Mouse (Mus musculus) myocyte (in vitro differentiated cells): ENCODE data around the gene Limch1. TPM values are rescaled to one million over a fixed set of nuclear protein-coding genes. Genes with fewer than 3 reads are reported as not detected.

Source experiments
- H3K27me3 ChIP-seq: one replicate; pipeline ENCODE4 v1.6.1; 2011; ENCODE audit not compliant: control insufficient read depth, insufficient read depth, insufficient read length
- H3K36me3 ChIP-seq: one replicate; pipeline ENCODE4 v1.6.1; 2011; ENCODE audit not compliant: control insufficient read depth, insufficient read depth
- H3K4me2 ChIP-seq: one replicate; pipeline ENCODE4 v1.6.1; 2011; ENCODE audit warnings: low read depth, control low read depth
- H3K4me3 ChIP-seq: one replicate; pipeline ENCODE4 v1.5.1; 2011; ENCODE audit warnings: mild to moderate bottlenecking, control low read depth, moderate library complexity
- H3K79me2 ChIP-seq: one replicate; pipeline ENCODE4 v1.6.1; 2011; ENCODE audit not compliant: control insufficient read depth, insufficient read depth
- H3ac ChIP-seq: one replicate; pipeline ENCODE4 v1.6.1; 2011; ENCODE audit not compliant: control insufficient read depth, insufficient read length
- CEBPB ChIP-seq: IDR thresholded peaks from 2 replicates; pipeline ENCODE4 v1.6.1; 2011; ENCODE audit warnings: mild to moderate bottlenecking, moderate library complexity; ENCODE audit not compliant: poor library complexity, insufficient read depth, severe bottlenecking
- E2F4 ChIP-seq: IDR thresholded peaks from one replicate; pipeline ENCODE4 v1.6.1; 2011; ENCODE audit warnings: mild to moderate bottlenecking, control low read depth, moderate library complexity; ENCODE audit not compliant: insufficient read depth
- MAX ChIP-seq: IDR thresholded peaks from one replicate; pipeline ENCODE4 v1.6.1; 2011; ENCODE audit warnings: low read depth, mild to moderate bottlenecking, control low read depth
- MYOD1 ChIP-seq, 3 experiments: IDR thresholded peaks; one replicate each; pipeline ENCODE4 v1.6.1; 2011; ENCODE audit warnings: control low read depth in 2 of 3, low read depth in 2 of 3, mild to moderate bottlenecking in 2 of 3, moderate library complexity in 1 of 3; ENCODE audit not compliant: insufficient read length in 2 of 3, control insufficient read depth in 1 of 3
- MYOG ChIP-seq, 3 experiments: IDR thresholded peaks; one replicate each; pipeline ENCODE4 v1.6.1; 2011; ENCODE audit warnings: control low read depth in 2 of 3, low read depth in 2 of 3, mild to moderate bottlenecking in 2 of 3; ENCODE audit not compliant: insufficient read length in 2 of 3, control insufficient read depth in 1 of 3, insufficient read depth in 1 of 3
- POLR2A ChIP-seq: IDR thresholded peaks from one replicate; pipeline ENCODE4 v1.6.1; 2011; ENCODE audit warnings: low read depth, mild to moderate bottlenecking, control low read depth, moderate library complexity; ENCODE audit not compliant: insufficient read length
- POLR2AphosphoS2 ChIP-seq: IDR thresholded peaks from one replicate; pipeline ENCODE4 v1.6.1; 2011; ENCODE audit warnings: low read depth, control low read depth; ENCODE audit not compliant: insufficient read length
- REST ChIP-seq: IDR thresholded peaks from one replicate; pipeline ENCODE4 v1.6.1; 2011; ENCODE audit warnings: mild to moderate bottlenecking, control low read depth, moderate library complexity; ENCODE audit not compliant: insufficient read depth, insufficient read length
- SRF ChIP-seq: IDR thresholded peaks from one replicate; pipeline ENCODE4 v1.6.1; 2011; ENCODE audit warnings: low read depth; ENCODE audit not compliant: control insufficient read depth, insufficient read length
- TCF12 ChIP-seq: IDR thresholded peaks from one replicate; pipeline ENCODE4 v1.6.1; 2011; ENCODE audit warnings: mild to moderate bottlenecking, control low read depth; ENCODE audit not compliant: poor library complexity, insufficient read depth, severe bottlenecking
- TCF3 ChIP-seq: IDR thresholded peaks from one replicate; pipeline ENCODE4 v1.6.1; 2011; ENCODE audit warnings: low read depth, control low read depth; ENCODE audit not compliant: insufficient read length
- USF1 ChIP-seq: IDR thresholded peaks from one replicate; pipeline ENCODE4 v1.6.1; 2011; ENCODE audit warnings: low read depth, mild to moderate bottlenecking, control low read depth, moderate library complexity
- polyA plus RNA-seq: library from polyadenylated mRNA; unstranded; fragments of >200 nt; fragmentation: generic; extraction: Trizol; gene quantifications from one replicate; pipeline ENCODE4 v1.2.1, GENCODE M21; 2012; ENCODE audit warnings: missing spikeins

Gene Limch1
- polyA plus RNA-seq, 1 experiment, result 0.79 TPM

DNA sequence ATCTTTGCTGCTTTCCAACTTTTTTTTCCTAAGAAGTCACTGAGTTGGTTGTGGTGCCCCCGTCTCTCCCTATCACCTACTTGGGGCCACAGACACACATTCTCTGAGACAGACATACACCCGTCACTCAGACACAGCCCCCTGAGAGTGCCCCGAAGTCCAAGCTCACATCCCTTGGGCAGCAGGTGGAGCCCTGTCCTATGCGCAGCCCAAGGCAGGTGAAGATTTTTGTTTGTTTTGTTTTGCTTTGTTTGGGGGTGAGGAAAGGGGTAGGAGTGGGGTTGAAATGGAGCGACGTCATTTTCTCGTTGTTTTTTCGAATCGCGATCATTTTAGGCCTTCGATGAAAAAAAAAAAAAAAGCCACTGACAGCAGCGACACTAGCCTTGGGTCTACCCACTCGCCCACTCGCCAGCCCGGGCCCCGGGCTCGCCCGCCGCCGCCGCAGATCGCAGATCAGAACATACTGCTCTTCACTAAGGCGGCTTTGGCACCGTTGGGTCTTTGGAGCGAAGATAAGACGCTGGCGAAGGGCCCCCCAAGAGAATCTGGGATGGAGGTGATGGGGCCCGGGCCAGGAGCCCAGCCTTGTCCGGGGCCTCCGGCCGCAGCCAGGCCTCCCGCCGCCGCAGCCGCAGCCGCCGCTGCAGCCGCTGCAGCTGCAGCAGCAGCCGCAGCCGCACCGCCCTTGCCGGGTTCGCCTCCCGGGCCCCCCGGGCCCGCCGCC, 350.2 kb downstream of the Limch1 start:
- H3K36me3 ChIP-seq, result no peaks in the 10 kb centered on the region
- H3K79me2 ChIP-seq, result no peaks in the 10 kb centered on the region
- no peak for TF ChIP-seq CEBPB
- TF ChIP-seq POLR2A, result no peak
- no peak for TF ChIP-seq E2F4
- no peak for TF ChIP-seq TCF3
- no peak overlapping the region for H3K4me3 ChIP-seq
- no peak overlapping the region for H3K4me2 ChIP-seq
- peaks cover 27% of the 10 kb centered on the region for H3K27me3 ChIP-seq
- H3ac ChIP-seq, result no peak overlapping the region

DNA sequence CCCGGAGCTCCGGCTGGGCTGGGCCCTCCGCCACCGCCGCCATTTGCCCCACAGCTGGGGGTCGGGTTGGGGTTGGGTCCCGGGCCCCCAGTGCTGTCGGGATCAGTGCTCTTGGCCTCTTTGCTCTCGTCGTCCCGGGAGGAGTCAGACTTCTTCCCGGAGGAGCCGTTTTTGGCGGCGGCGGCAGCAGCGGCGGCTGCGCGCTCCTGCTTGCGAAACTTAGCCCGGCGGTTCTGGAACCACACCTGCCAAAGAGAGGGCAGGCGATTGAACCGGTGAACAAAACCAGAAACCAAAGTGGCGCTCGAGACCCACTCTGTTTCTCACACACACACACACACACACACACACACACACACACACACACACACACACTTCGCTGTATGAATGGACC, 350.7 kb downstream of the Limch1 start:
- TF ChIP-seq USF1 (no peak), MYOG (IDR thresholded peaks at IDR 0.05; ENCODE audit: control insufficient read depth in 1 of 3, insufficient read depth in 1 of 3, insufficient read length in 2 of 3, low read depth in 2 of 3) (no peak), E2F4 (no peak), TCF12 (no peak), MAX (no peak)
- H3ac ChIP-seq, result no peak overlapping the region
- no peak overlapping the region for H3K4me3 ChIP-seq
- no peak overlapping the region for H3K4me2 ChIP-seq
- peaks cover 32% of the 10 kb centered on the region for H3K27me3 ChIP-seq
- H3K79me2 ChIP-seq, result no peaks in the 10 kb centered on the region
- H3K36me3 ChIP-seq, result no peaks in the 10 kb centered on the region

DNA sequence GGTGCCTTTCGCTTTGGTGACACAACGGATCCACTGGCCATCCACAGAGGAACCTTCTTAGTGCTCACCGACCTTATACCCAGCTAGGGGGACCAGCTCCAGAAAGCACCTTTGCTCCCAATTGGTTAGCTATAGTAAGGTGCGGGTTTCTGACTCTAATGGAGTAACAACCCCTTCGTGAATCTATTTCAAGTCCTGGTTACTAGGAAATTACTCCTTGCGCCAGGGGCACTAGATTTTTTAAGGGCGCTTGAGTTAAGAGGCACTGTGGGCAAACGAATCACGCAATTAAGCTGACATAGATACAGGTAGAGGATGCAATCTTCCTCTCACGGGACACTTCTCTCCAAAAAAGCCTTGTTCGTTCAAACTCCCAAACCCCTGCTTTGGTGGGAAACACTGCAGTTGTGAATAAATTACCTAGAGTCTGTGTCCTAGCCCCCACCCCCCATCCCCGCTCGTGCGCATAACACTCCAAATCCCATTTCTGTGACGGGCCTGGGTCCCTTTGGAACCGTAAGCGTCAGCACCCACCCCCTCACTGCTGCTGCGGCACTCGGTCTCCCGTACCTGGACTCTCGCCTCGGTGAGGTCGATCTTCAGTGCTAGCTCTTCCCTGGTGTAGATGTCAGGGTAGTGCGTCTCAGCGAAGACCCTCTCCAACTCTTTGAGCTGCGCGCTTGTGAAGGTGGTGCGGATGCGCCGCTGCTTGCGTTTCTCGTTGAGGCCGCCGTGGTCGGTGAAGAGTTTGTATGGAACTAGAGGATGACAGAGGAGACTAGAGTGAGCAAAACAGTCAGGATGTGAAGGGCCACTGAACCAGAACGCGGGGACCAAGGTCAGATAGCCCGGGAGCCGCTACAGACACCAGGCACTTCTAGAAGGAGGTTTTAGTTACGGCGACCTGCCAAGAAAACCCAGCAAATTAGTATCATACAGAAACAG, 351.8 kb downstream of the Limch1 start:
- Histone ChIP-seq H3K27me3 (peaks cover 40% of the 10 kb centered on the region), H3ac (no peak overlapping the region), H3K36me3 (no peaks in the 10 kb centered on the region), H3K4me2 (no peak overlapping the region), H3K4me3 (no peak overlapping the region), H3K79me2 (no peaks in the 10 kb centered on the region)
- TF ChIP-seq REST (no peak), TCF3 (no peak), MYOG (IDR thresholded peaks at IDR 0.05; ENCODE audit: control insufficient read depth in 1 of 3, insufficient read depth in 1 of 3, insufficient read length in 2 of 3, low read depth in 2 of 3) (no peak), MAX (no peak), TCF12 (no peak), USF1 (no peak), POLR2A (no peak), E2F4 (no peak), POLR2AphosphoS2 (no peak), MYOD1 (IDR thresholded peaks at IDR 0.05; ENCODE audit: control insufficient read depth in 1 of 3, insufficient read length in 2 of 3, low read depth in 2 of 3) (no peak)

DNA sequence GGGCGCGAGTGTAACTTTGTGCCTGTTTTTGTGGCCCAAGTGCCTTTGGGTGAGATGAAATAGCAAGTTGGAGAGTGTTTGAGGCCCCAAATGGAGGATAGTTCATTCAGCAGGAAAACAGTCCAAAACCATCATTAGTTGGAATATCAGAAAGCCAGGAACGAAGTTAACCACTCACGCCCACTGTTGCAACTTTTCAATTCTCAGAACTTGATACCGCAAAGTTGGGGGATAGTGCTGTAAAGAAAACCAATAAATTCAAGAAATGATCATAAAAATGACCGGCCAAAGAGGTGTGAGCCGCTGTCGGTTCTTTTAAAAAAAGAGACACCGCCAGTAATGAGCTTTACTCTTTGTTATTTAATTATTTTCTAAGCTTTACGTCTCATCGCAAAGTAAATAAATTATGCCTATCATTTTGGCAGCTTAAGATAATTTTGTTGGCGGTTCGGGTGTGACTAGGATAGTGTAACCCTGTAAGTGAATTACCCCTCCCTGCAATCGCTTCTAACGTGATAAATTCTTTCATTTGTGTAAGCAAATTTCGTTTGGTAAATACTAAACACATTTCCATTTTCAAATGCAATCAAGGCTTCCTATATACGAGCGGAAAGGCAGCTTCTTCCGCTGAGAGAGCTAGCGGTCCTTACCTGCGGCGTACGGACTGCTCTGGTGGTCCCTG, 352.6 kb downstream of the Limch1 start:
- H3K79me2 ChIP-seq, result no peaks in the 10 kb centered on the region
- no peaks in the 10 kb centered on the region for H3K36me3 ChIP-seq
- H3K4me2 ChIP-seq, result no peak overlapping the region
- peaks cover 40% of the 10 kb centered on the region for H3K27me3 ChIP-seq
- H3ac ChIP-seq, result no peak overlapping the region
- no peak for TF ChIP-seq MAX
- no peak for TF ChIP-seq REST
- no peak for TF ChIP-seq SRF
- TF ChIP-seq USF1, result no peak
- TF ChIP-seq POLR2A, result no peak
- TF ChIP-seq MYOG (IDR thresholded peaks at IDR 0.05; ENCODE audit: control insufficient read depth in 1 of 3, insufficient read depth in 1 of 3, insufficient read length in 2 of 3, low read depth in 2 of 3), result no peak
- no peak for TF ChIP-seq TCF3
- TF ChIP-seq POLR2AphosphoS2, result no peak
- TF ChIP-seq MYOD1 (IDR thresholded peaks at IDR 0.05; ENCODE audit: control insufficient read depth in 1 of 3, insufficient read length in 2 of 3, low read depth in 2 of 3), result no peak
- no peak for TF ChIP-seq CEBPB
- TF ChIP-seq TCF12, result no peak
- TF ChIP-seq E2F4, result no peak
- no peak overlapping the region for H3K4me3 ChIP-seq
